Comparison of ENCODE assay signal across 9 mouse cellular contexts in genomic region chr1:104768371-104769249, GRCm38 (mm10). TPM values are rescaled to one million over a fixed set of nuclear protein-coding genes. Genes with fewer than 3 reads are reported as not detected.
DNase-seq lines count a peak whose midpoint lies in the region; ATAC-seq and TF ChIP-seq lines count a peak whose summit lies in the region.
"Had no signal": no experiment of that assay in that cellular context is flagged by ENCODE, and none has a peak within 500 bp of the region (broad histone marks: within the 10 kb centered on the region; RNA-seq: fewer than 3 reads in every experiment).

TSS of gene Cdh20 (plus strand) at chr1:104768529.

- under 1% methylated on average over 46 of the region's 46 CpGs for WGBS in kidney, embryonic 15.5 days
- WGBS in forebrain, embryonic 13.5 days, result under 1% methylated on average over 46 of the region's 46 CpGs
- WGBS in hindbrain, embryonic 16.5 days, result 1% methylated on average over 46 of the region's 46 CpGs
- WGBS in liver, embryonic 14.5 days (ENCODE audit: insufficient replicate concordance), result under 1% methylated on average over 45 of the region's 46 CpGs
- WGBS in stomach, embryonic 14.5 days, result under 1% methylated on average over 43 of the region's 46 CpGs

- DNase-seq in kidney, adult 11 months, result no peak
- no peak for DNase-seq in liver, embryonic 14.5 days (ENCODE audit: low read depth in 3 of 3, low spot score in 3 of 3)

- TF ChIP-seq EP300 in liver, embryonic 14.5 days (IDR thresholded peaks at IDR 0.05; ENCODE audit: low read depth), result no peak

- peak within 1 kb of the TSS; percentile 94 for H3K4me2 ChIP-seq in kidney, embryonic 15.5 days
- H3K4me2 ChIP-seq in forebrain, embryonic 13.5 days, result peak within 1 kb of the TSS; percentile 91
- peak within 1 kb of the TSS; percentile 63 for H3K4me2 ChIP-seq in hindbrain, embryonic 16.5 days (ENCODE audit: low read length)
- H3K4me2 ChIP-seq in liver, embryonic 14.5 days (ENCODE audit: low read depth), result peak within 1 kb of the TSS; percentile 22
- peak within 1 kb of the TSS; percentile 89 for H3K4me2 ChIP-seq in stomach, embryonic 14.5 days (replicated peaks; ENCODE audit: low read depth, low read length)

- no peak within 1 kb of the TSS for H3K27ac ChIP-seq in kidney, embryonic 15.5 days
- no peak within 1 kb of the TSS; the same call in 1 of the 2 replicates for H3K27ac ChIP-seq in forebrain, embryonic 13.5 days
- peak within 1 kb of the TSS; percentile 37 for H3K27ac ChIP-seq in hindbrain, embryonic 16.5 days (ENCODE audit: low read depth, low read length)
- no peak within 1 kb of the TSS for H3K27ac ChIP-seq in liver, embryonic 14.5 days
- no peak within 1 kb of the TSS for H3K27ac ChIP-seq in stomach, embryonic 14.5 days (ENCODE audit: low read length)

- H3K4me1 ChIP-seq in kidney, embryonic 15.5 days, result peaks cover 16% of the 10 kb centered on the region
- H3K4me1 ChIP-seq in forebrain, embryonic 13.5 days, result peaks cover 19% of the 10 kb centered on the region; the same call in 1 of the 2 replicates
- H3K4me1 ChIP-seq in hindbrain, embryonic 16.5 days (ENCODE audit: control insufficient read depth, insufficient read depth, low read depth, low read length), result no peaks in the 10 kb centered on the region
- no peaks in the 10 kb centered on the region for H3K4me1 ChIP-seq in liver, embryonic 14.5 days (replicated peaks; ENCODE audit: control insufficient read depth in 2 of 2, insufficient read depth in 2 of 2, low read length in 1 of 2)
- H3K4me1 ChIP-seq in stomach, embryonic 14.5 days (ENCODE audit: control insufficient read depth, insufficient read depth, low read length), result no peaks in the 10 kb centered on the region

- H3K9ac ChIP-seq in kidney, embryonic 15.5 days, result peak within 1 kb of the TSS; percentile 33; the same call in 1 of the 2 replicates
- H3K9ac ChIP-seq in forebrain, embryonic 13.5 days, result peak within 1 kb of the TSS; percentile 73
- peak within 1 kb of the TSS; percentile 73 for H3K9ac ChIP-seq in hindbrain, embryonic 16.5 days (ENCODE audit: low read depth, low read length)
- H3K9ac ChIP-seq in liver, embryonic 14.5 days (replicated peaks), result no peak within 1 kb of the TSS
- H3K9ac ChIP-seq in stomach, embryonic 14.5 days (replicated peaks; ENCODE audit: low read depth, low read length), result no peak within 1 kb of the TSS

- TF ChIP-seq CTCF in liver, embryonic 14.5 days (IDR thresholded peaks at IDR 0.05; ENCODE audit: low read depth), result no peak

- H3K9me3 ChIP-seq in kidney, embryonic 15.5 days (replicated peaks), result no peaks in the 10 kb centered on the region
- H3K9me3 ChIP-seq in forebrain, embryonic 13.5 days (replicated peaks), result no peaks in the 10 kb centered on the region
- no peaks in the 10 kb centered on the region for H3K9me3 ChIP-seq in hindbrain, embryonic 16.5 days (ENCODE audit: control insufficient read depth, low read length)
- no peaks in the 10 kb centered on the region for H3K9me3 ChIP-seq in liver, embryonic 14.5 days (ENCODE audit: control insufficient read depth, low read length)
- no peaks in the 10 kb centered on the region for H3K9me3 ChIP-seq in stomach, embryonic 14.5 days (ENCODE audit: control insufficient read depth, low read depth, low read length)

- H3K27me3 ChIP-seq in kidney, embryonic 15.5 days, result peaks cover 32% of the 10 kb centered on the region
- H3K27me3 ChIP-seq in forebrain, embryonic 13.5 days, result peaks cover 6% of the 10 kb centered on the region
- H3K27me3 ChIP-seq in hindbrain, embryonic 16.5 days (replicated peaks; ENCODE audit: control insufficient read depth, insufficient read depth, low read length), result no peaks in the 10 kb centered on the region
- peaks cover 8% of the 10 kb centered on the region for H3K27me3 ChIP-seq in liver, embryonic 14.5 days (ENCODE audit: control insufficient read depth, insufficient read depth, low read length)
- H3K27me3 ChIP-seq in stomach, embryonic 14.5 days (ENCODE audit: control insufficient read depth, insufficient read depth, low read length), result peaks cover 3% of the 10 kb centered on the region; the same call in 1 of the 2 replicates

- H3K4me3 ChIP-seq in kidney, embryonic 15.5 days (replicated peaks), result peak within 1 kb of the TSS; percentile 48
- peak within 1 kb of the TSS; percentile 55 for H3K4me3 ChIP-seq in forebrain, embryonic 13.5 days
- H3K4me3 ChIP-seq in hindbrain, embryonic 16.5 days (ENCODE audit: low read length), result peak within 1 kb of the TSS; percentile 53
- 0 out of 4 replicates have a peak within 1 kb of the TSS, but pooled peaks of 1 of the 2 experiments have one; percentile 3 for H3K4me3 ChIP-seq in liver, embryonic 14.5 days (ENCODE audit: insufficient read depth in 1 of 2, low read depth in 2 of 2, low read length in 2 of 2)
- H3K4me3 ChIP-seq in stomach, embryonic 14.5 days (ENCODE audit: low read depth, low read length), result peak within 1 kb of the TSS; percentile 39

- ATAC-seq in kidney, embryonic 15.5 days (replicated peaks; ENCODE audit: low FRiP score), result peak; percentile 81
- ATAC-seq in cerebellum, adult (ENCODE audit: insufficient number of reproducible peaks, low FRiP score, low TSS enrichment), result peak; percentile 56
- ATAC-seq in forebrain, embryonic 13.5 days, result peak; percentile 78
- peak; percentile 75 for ATAC-seq in hindbrain, embryonic 16.5 days
- ATAC-seq in liver, embryonic 14.5 days (ENCODE audit: insufficient read depth), result no peak
- ATAC-seq in stomach, embryonic 14.5 days (ENCODE audit: insufficient number of reproducible peaks, insufficient read depth, low FRiP score, low read depth), result peak; percentile 59; the same call in 1 of the 2 replicates
- ATAC-seq in megakaryocyte progenitor cell, adult 5-6 weeks (replicated peaks; ENCODE audit: poor library complexity), result no peak

- no peaks in the 10 kb centered on the region for H3K36me3 ChIP-seq in kidney, embryonic 15.5 days
- no peaks in the 10 kb centered on the region for H3K36me3 ChIP-seq in forebrain, embryonic 13.5 days (ENCODE audit: poor library complexity, severe bottlenecking)
- no peaks in the 10 kb centered on the region for H3K36me3 ChIP-seq in hindbrain, embryonic 16.5 days (ENCODE audit: control insufficient read depth, insufficient read depth, low read length)
- H3K36me3 ChIP-seq in liver, embryonic 14.5 days (replicated peaks; ENCODE audit: control insufficient read depth, insufficient read depth, low read depth), result no peaks in the 10 kb centered on the region
- no peaks in the 10 kb centered on the region for H3K36me3 ChIP-seq in stomach, embryonic 14.5 days (ENCODE audit: control insufficient read depth, insufficient read depth, low read length)

RNA-seq across cellular contexts. Expression of gene Cdh20, which starts in this region (rescaled TPM):
- 0.05 and 0.12 TPM in 2 replicates for polyA plus RNA-seq in kidney, embryonic 15.5 days (2015; fragmentation: Nextera tagmentation; extraction: Ambion mirVana)
- 0.62 and 1.2 TPM in 2 replicates for polyA plus RNA-seq in forebrain, embryonic 13.5 days (2015; fragmentation: Nextera tagmentation; extraction: Ambion mirVana)
- polyA plus RNA-seq in hindbrain, embryonic 16.5 days (2015; fragmentation: Nextera tagmentation; extraction: Ambion mirVana), result 5.6 and 5.7 TPM in 2 replicates
- 0.01 TPM in 1 of 2 replicates, not detected in the other for polyA plus RNA-seq in liver, embryonic 14.5 days (2012; rRNA removed)
- not detected in 2 replicates for polyA plus RNA-seq in liver, embryonic 14.5 days (2014; fragmentation: Nextera tagmentation; extraction: Ambion mirVana)
- 0.13 and 0.19 TPM in 2 replicates for polyA plus RNA-seq in stomach, embryonic 14.5 days (2014; fragmentation: Nextera tagmentation; extraction: Ambion mirVana)
- not detected in 2 replicates for total RNA-seq in megakaryocyte progenitor cell, adult 5-6 weeks (2015)
- not detected in 2 replicates for total RNA-seq in megakaryocyte progenitor cell, adult 5-6 weeks (2017)
- total RNA-seq: hematopoietic stem cell, adult 5-6 weeks had no signal

Comparison
In these comparisons a context has a peak if more than half of its experiments do, and no peak if none do; other contexts are left out.
1. Peak in ATAC-seq, H3K4me3 ChIP-seq, H3K9ac ChIP-seq and H3K4me2 ChIP-seq in kidney, embryonic 15.5 days; RNA of the gene not detected or under 1 TPM.
2. Peak in ATAC-seq, H3K4me3 ChIP-seq and H3K4me2 ChIP-seq in stomach, embryonic 14.5 days; RNA of the gene not detected or under 1 TPM.
3. ATAC-seq: peak in cerebellum, adult (single experiment), forebrain, embryonic 13.5 days (single experiment) and hindbrain, embryonic 16.5 days (single experiment); none in liver, embryonic 14.5 days (single experiment) and megakaryocyte progenitor cell, adult 5-6 weeks (single experiment).
4. H3K4me2 ChIP-seq: peak in every context shown above with its lines; median percentile 94 in kidney, embryonic 15.5 days; 91 in forebrain, embryonic 13.5 days; 89 in stomach, embryonic 14.5 days; 63 in hindbrain, embryonic 16.5 days; 22 in liver, embryonic 14.5 days.
5. H3K9ac ChIP-seq: peak in forebrain, embryonic 13.5 days (single experiment) and hindbrain, embryonic 16.5 days (single experiment); none in liver, embryonic 14.5 days (single experiment) and stomach, embryonic 14.5 days (single experiment).